Mouse (Mus musculus) frontal cortex, postnatal 36 days (tissue): ENCODE results near the gene Mmp8.

Experiments
- DNase-seq, 2 experiments: peaks; one replicate each; pipeline ENCODE4 v3.0.0; 2022; ENCODE audit warnings: low spot score in 2 of 2

Mmp8 gene

DNA sequence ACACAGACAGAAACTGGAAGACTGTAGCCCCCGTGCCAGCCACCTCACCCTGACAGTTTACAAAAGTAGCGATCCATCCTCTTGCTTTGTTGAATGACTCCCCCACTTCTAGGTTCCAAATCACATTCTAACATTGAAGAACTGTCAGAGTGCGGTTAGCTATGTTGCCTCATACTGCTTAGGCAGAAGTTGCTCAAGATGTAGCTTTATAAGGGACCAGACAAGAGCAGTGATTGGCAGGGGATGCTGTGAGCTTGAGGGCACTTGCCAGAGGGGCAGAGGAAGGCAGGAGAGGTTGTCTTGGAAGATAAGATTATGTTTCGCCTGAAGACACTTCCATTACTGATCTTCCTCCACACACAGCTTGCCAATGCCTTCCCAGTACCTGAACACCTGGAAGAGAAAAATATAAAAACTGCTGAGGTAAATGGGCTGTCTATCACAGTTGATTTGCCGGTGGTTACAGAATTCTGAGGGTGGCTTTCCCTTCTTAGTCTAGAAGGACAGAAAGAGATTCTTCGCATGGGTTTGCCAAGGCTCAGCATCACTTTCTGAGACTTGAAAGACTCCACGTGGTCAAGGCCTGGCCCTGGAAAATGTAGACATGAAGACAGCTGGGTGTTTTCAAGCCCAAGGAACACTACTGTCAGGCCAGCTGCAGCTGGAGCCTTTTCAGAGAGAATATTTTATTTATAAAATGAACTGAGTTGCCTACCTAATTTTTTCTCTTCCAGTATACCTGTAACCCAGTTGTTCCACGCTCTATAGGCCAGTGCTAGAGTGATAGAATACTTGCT is at the start of gene Mmp8:
Gene Mmp8, plus strand, starts transcription at position 236 of the 797 bp plus-strand sequence.
- no peak for DNase-seq

DNA sequence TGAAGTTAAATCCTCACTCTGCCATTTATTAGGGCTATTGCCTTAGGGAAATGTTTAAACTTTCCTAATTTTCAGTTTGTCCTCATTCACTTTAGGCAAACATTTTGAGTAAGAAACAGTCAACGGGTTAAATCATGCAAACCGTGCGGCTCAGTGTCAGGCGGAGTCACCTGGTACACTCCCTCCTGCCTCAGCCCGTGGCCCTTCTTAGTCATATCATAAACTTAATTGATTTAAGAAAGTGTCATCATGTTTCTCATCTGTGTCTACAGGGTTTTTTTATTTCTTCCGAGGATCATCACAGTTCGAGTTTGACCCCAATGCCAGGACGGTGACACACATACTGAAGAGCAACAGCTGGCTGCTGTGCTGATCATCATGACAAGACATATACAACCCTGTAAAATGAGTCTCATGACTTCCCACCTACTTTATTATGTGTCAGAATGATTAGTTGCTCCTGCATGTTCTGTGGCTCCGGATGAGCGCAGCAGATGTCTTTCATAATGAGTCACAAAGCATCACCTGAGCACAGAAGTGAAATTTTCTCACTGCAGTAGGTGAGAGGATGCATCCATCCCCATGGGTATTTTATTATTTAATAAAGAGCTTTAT is 48.5 kb upstream of the Mmp8 start:
- DNase-seq, result no peak

DNA sequence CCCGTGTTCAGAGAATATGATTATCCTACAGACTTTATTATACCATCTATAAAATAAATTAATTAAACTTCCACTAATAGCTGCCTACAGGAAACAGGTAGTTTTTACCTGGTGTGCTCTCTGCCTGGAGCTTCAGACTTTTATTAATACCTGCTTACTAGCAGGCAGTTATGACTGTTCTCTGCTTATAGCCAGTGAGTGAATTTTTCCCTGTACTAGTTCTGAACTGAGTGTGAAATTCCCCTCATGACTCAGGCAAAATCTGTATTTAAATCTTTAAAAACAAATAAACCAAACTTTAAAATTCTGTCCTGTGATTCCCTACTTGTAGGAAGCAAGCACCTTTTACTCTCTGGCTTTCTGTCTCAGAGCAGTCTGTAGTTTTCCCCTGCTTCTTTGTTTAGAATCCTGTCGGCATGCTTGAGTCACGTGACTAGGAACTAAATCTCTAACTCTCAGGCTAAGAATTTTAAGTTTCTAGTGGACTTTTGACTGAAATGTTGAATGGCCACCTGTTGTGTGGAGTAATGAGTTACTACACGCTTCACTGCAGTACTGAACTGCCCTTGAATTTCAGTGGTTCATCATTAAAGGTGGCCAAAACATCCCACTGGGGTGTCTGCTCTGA is 40.2 kb upstream of the Mmp8 start:
- DNase-seq, result no peak

DNA sequence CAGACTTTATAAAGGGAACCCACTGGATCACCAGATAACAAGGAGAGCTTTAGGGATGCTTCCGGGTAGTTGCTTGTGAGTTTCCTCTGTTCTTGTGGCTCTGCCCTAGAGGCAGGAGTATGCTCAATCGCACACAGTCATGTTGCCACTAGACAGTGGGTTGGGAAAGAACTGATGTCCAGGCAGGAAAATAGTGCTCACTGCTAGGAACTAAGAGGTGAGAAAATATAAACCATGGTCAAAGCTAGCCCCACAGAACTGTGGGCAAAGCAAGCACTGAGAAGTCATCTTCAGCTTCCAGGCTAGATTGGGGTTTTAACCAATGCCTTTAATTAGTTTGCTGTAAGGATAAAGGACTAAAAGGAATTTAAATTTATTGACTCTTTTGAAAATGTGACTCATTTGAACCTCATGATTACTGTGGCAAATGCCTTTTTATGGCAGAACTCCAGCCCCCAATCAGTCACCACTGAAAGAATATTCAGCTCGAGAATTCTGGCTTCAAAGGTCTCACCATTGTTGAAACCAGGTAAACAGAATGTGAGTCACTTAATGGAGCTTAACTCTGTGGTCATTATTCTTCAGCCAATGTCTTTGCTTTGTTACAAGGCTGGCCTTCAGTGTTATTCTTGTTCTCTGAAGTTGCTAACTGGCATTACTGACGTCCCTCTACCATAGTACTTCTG is 31.9 kb upstream of the Mmp8 start:
- no peak for DNase-seq

DNA sequence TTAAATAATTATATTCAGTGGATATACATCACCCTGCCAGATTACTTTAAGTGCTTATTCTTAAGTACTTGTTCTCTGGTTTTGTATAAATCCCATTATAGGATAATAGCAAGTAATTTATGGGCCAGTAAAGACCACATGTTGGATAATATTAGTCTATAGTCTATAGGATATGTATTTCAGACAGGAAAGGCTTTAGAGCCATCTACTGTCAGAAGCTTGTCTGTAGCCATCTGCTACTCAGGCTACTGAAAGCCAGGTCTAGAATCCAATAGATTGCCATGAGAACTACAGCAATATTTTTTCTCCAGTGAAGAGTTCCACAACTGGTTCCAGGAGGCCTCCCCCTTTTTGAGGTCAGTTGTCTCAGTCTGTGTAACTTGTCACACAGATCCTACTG is 15.5 kb upstream of the Mmp8 start:
- no peak for DNase-seq

DNA sequence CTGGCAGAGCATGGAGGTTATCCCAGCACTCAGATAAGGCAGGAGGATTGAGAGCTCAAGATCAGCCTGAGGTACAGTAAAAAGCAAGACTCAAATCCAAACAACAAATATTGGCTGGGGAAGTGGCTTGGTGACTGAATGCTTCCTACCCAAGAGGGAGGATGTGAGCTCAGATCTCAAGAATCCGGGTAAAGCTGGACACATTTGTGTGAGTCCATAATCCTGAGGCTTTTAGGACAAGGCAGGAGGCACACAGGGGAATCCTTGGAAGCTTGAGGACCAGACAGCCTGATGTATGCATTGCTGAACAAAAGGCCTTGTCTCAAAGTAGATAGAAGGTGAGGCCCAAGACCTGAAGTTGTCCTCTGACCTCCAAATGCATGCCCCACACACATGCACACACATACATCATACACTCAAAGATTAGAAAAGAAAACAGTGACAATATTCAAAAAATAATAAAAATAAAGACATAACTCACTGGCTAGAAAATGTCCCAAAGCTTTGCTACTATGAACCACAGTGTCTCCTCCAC is 13.3 kb upstream of the Mmp8 start:
- DNase-seq, result no peak

DNA sequence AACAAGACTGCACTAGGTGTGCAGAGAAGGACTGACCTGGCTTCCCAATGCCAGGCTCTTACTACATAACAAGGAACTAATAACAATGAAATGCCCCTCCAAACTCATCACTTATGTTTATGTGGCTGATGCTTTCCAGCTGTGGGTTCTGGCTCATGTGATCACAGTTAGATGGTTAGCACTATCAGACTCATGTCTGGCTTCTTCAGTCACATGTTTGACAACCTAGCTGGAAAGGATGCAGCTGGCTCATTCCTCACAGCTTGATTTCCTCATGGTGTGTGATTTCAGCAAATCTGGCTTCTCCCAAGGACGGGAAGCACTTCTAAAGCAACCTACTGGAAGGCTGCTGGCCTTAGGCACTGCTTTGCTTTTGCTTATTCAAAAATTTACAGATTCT is 12.8 kb upstream of the Mmp8 start:
- no peak for DNase-seq

DNA sequence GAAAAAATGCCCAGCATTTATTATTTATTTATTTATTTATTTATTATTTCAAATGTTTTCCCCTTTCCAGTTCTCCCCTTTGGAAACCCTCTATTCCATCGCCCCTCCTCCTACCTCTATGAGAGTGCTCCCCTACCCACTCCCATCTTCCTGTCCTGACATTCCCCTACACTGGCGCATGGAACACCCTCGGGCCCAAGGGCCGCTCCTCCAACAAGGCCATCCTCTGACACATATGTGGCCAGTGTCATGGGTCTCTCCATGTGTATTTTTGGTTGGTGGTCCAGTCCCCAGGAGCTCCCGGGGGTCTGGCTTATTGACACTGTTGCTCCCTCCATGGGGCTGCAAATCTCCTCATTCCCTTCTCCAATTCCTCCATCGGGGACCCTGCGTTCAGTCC is 12.3 kb upstream of the Mmp8 start:
- DNase-seq, result no peak

DNA sequence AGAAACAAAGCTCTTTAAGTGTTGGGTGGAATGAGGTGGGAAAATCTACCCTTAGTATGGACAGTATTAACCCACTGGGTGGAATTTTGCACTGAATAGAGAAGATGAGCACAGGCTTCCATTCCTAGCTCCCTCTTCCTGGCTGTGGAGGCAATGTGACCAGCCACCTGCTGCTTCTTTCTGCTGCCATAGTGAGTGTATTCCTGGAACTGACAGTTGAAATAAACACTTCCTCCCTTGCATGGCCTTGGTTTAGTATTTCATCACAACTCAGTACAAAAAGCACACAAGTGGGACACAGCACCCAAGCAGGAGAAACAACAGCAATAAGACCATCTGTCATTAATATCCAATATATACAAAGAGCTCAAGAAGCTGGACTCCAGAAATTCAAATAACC is 6.3 kb upstream of the Mmp8 start:
- no peak for DNase-seq

DNA sequence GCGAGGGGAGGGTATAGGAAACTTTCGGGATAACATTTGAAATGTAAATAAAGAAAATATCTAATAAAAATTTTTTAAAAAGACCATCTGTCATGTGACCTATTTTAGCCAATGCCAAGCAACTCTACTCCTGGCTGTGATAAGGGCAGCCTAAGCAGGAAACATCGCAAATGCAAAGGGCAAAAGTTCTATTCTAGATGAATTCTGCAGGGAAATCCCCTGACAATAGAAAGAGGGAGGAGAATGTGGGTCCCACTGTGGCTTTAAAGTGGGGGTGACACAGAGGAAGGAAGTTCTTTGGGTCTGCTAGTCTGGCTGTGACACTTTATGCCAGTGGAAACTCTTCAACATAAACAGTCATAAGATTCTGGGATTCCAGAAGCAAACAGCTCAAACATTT is 4.7 kb upstream of the Mmp8 start:
- DNase-seq, result no peak

DNA sequence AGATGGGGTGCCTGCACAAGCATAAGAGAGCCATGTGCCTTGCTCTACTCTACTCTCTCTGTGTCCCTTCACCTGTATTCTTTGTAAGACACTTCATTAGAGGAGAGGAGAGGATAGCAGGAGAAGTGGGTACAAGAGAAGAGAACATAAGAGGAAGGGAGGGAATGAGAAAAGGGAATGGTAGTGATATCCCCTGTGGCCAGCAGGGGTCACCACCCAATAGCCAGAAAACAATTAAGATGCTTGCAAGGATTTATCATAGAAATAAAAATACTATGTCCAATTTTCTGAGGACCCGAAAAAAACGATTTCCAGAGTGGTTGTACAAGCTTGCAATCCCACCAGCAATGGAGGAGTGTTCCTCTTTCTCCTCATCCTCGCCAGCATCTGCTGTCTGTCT is 3.9 kb upstream of the Mmp8 start:
- peak in 1 of 2 experiments; percentile 13 for DNase-seq

DNA sequence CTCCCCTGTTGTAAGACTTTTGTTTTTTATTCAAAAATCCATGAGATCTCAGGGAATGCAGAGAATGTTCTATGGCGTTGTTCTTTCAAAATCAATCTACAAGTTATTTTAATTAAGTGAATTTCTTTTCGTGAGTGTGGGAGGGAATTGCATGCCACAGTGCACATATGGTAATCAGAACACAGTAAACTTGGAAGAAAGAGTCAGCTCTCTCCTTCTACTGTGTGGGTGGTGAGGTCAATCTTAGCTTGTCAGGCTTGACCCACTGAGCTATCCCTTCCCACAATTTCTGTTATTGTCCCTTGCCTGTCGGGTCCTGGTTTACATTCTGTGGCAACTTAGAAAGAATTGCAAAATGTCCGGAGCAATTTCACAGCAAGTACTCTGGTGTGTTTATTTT is 1.8 kb downstream of the Mmp8 start:
- no peak for DNase-seq

DNA sequence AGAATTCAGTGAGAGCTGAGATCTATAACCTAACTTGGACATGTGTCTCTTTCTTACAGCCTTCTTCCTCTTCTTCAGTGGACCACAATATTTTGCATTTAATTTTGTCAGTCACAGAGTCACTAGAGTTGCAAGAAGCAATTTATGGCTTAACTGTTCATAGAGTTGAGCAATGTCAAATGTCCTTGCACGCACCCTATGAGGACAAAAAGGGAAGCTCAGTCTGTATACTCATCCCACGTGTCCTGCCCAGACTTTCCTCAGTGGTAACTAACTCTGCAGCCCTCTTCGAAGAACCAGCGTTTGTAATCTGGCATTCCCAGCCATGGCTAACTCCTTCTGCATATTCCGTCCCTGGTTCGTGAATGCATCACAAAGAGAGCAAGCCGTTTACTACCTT is 9.1 kb downstream of the Mmp8 start:
- DNase-seq, result no peak

DNA sequence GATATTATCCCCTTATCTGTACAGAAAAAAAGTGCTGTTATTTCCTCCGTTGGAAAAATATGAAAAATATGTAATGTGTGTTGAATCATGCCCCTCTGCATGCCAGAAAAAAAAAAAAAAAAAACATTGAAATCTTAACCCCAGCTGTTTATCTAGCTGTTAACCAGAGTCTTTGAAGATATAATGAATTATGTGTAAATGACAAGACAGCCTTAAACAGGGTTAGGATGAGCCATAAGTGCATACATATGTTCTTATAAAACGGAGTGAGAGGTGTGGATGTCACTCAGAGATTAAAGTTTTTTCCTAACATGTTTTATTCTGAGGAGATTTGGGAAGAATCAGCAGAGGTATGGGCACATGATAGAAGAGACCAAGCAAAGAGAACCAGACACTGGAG is 9.7 kb downstream of the Mmp8 start:
- DNase-seq, result no peak

DNA sequence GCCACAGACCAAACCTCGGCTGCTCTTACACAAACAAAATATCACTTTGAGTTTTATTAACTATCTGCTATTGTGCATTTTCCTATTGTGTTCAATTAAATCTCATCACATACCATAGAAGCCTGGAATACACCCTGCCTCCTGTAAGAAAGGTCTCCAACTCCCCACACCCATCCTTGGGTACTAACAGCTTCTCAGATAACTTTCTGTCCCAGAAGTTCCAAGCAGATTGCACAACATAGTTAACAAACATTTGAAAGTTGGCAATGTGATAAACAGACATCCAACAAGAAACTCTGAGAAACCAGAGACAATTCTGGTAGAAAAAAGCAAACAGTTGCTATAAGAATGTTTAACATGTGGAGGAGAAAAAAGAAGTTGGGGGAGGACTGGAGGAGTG is 12.2 kb downstream of the Mmp8 start:
- no peak for DNase-seq

DNA sequence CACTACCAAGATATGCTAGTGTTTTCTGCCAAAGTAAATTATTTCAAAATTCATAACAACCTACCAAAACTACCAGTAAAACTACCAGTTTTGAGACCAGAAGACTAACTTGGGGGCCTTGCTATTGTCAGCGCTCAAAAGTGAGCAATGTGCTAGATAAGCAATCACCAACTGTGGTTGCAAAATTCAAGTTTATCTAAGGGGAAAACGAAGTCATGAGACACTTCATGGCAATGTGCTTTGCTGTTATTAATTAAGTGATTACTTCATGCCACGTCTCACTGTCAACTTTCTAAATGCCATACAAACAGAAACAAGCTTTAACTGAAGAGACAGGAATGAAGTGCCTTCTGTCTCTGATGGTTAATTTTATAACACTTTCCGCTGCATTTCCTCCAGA is 12.9 kb downstream of the Mmp8 start, which contains the start of gene Mmp27:
Gene Mmp27, plus strand, starts transcription at position 235 of the 400 bp plus-strand sequence.
- no peak for DNase-seq

DNA sequence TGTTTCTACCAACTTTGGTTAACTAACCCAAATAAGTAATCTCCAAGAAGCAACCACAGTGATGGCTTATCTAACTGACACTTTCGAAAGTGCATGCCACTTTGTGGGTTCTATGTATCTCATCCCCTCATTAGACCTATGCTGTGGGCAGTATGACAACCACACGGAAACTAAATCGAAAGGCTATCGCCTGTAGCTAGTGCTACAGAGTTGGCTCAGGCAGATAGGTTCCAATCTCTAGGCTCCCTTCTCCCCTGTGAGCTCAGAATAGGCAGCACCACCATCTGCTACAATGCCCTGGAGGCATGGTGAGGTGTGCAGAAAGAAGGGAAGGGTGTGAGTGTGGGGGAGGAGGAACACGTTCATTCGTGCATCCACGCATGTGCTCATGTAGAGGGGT is 13.9 kb downstream of the Mmp8 start:
- no peak for DNase-seq

DNA sequence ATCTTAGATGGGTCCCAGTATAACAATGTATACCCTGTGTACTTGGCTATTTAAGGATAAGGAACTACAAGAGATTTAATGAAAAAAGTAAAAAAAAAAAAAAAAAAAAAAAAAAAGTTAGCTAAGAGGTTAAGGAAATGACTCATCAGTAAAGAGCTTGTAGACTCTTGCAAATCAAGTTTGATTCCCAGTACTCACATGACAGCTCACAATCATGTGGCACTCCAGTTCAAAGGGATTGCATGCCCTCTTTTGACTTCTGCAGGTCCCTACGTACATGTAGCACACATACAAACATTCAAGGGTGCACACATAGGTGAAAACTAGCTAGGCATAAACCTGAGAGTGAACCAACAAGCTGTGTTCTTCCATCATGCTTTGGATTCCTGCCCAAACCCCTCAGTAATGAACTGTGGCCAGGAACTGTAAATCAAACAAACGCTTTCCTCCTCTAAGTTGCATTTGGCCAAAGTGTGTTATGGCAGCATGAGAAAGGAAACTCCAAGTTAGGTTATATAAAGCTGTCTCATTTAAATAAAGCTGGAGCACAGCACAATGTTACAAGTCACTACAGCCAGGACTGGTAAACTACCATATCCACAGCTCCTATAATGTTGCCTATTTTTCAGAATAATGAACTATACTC is 14.5 kb downstream of the Mmp8 start:
- no peak for DNase-seq

DNA sequence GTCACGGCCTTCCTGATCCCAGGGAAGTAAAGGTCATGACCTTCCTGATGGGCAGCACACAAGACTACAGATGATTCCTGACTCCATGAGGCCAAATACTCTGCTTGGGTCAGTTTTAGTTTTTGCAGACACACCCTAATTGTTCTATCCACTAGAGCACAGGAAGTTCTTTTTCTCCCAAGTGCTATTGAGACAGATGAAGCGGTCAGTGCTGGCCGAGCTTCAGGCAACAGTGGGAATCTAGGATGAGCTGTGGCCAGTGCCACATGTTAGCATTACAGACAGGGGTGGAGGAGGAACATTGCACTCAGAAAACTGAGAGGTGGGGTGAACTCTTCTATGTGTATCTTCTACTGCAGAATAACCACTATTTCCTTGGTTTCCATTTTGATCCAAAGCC is 17.3 kb downstream of the Mmp8 start:
- DNase-seq, result no peak

DNA sequence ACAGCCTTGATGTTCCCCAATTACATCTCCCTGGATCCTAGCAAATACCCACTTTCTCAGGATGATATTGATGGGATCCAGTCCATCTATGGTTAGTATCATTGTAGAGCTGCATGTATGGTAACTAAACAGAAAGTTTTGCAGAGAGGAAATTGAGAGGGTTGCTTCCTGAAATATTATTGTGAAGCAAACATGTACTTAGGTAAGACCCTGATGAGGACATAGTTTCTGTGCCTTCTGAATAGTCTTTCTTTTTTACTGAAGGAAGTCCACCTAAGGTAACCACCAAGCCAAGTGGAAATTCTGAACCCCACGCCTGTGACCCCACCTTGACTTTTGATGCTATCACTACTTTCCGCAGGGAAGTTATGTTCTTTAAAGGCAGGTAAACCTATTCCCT is 19.1 kb downstream of the Mmp8 start:
- DNase-seq, result no peak

DNA sequence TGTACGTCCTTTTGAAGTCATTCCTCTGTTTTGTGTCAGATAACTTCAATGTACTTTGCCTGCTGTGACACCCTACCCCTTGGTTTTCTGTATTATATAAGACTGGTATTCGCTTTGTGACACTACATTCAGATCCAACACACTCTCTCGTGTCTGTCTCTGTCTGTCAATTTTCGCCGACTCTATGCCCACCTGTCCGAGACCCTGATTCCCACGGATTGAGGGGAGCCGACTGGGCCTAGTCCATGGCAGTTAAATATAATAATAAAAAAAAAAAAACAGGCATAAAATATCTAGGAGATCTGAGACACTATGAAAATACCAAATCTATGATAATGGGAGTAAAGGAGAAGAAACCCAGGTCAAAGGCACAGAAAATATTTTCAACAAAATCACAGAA is 31.8 kb downstream of the Mmp8 start:
- DNase-seq, result no peak
